Mouse (Mus musculus): Measurements from ENCODE around the gene Socs1.

- no peak for TF ChIP-seq CTCF (IDR thresholded peaks at IDR 0.05; ENCODE audit: low read depth, low read length)
- TF ChIP-seq POLR2A (IDR thresholded peaks at IDR 0.05; ENCODE audit: borderline replicate concordance, low read depth, low read length), result no peak
These were observed 2.3 kb upstream of the Socs1 start for GRCm38 (mm10) chr16:10787548-10788058.
